Mouse (Mus musculus) lung, embryonic 16.5 days (tissue): ENCODE data around the gene Wipf1. TPM values are rescaled to one million over a fixed set of nuclear protein-coding genes. Genes with fewer than 3 reads are reported as not detected.

ENCODE experiments used
- ATAC-seq: fragments of 200-750 bp; cut with Nextera tagmentation; 2 replicates; pipeline ENCODE4 v1.8.0; 2017; ENCODE audit warnings: low read depth, mild to moderate bottlenecking, moderate library complexity
- H3K27ac ChIP-seq: fragments of 300-500 bp; sonication (generic); 2 replicates; pipeline ENCODE4 v1.5.1; 2014; ENCODE audit warnings: mild to moderate bottlenecking, control low read depth, low read length
- H3K27me3 ChIP-seq: fragments of 300-500 bp; sonication (generic); 2 replicates; pipeline ENCODE4 v1.6.1; 2014; ENCODE audit warnings: low read depth, low read length, mixed read lengths; ENCODE audit not compliant: control insufficient read depth, insufficient read depth
- H3K36me3 ChIP-seq: fragments of 300-500 bp; sonication (generic); 2 replicates; pipeline ENCODE4 v1.6.1; 2014; ENCODE audit warnings: low read length; ENCODE audit not compliant: control insufficient read depth, insufficient read depth
- H3K4me1 ChIP-seq: fragments of 300-500 bp; sonication (generic); replicated peaks from 2 replicates; pipeline ENCODE4 v1.6.1; 2014; ENCODE audit warnings: low read length, mixed read lengths; ENCODE audit not compliant: control insufficient read depth, insufficient read depth
- H3K4me2 ChIP-seq: fragments of 300-500 bp; sonication (generic); 2 replicates; pipeline ENCODE4 v1.6.1; 2014; ENCODE audit warnings: low read depth, low read length, control low read depth
- H3K4me3 ChIP-seq: fragments of 300-500 bp; sonication (generic); 2 replicates; pipeline ENCODE4 v1.5.1; 2014; ENCODE audit warnings: mild to moderate bottlenecking, low read length, control low read depth
- H3K9ac ChIP-seq: fragments of 300-500 bp; sonication (generic); 2 replicates; pipeline ENCODE4 v1.6.1; 2014; ENCODE audit warnings: low read length, control low read depth
- H3K9me3 ChIP-seq: fragments of 300-500 bp; sonication (generic); 2 replicates; pipeline ENCODE4 v1.6.1; 2016; ENCODE audit warnings: low read length; ENCODE audit not compliant: control insufficient read depth
- WGBS: fragments of 180-500 bp; shearing (Covaris S2); extraction: QIAGEN DNeasy Blood & Tissue Kit; methylation state at CpG from one replicate; pipeline ENCODE4 v1.1.7; 2014; 5-methylcytosine and 5-hydroxymethylcytosine counted together
- polyA plus RNA-seq: library from polyadenylated mRNA; unstranded; fragments of >200 nt; fragmentation: Nextera tagmentation; extraction: Ambion mirVana; gene quantifications from 2 replicates; pipeline ENCODE4 v1.2.1, GENCODE M21; 2015

Wipf1 gene
- 9.4 and 12.6 TPM in 2 replicates for polyA plus RNA-seq

DNA sequence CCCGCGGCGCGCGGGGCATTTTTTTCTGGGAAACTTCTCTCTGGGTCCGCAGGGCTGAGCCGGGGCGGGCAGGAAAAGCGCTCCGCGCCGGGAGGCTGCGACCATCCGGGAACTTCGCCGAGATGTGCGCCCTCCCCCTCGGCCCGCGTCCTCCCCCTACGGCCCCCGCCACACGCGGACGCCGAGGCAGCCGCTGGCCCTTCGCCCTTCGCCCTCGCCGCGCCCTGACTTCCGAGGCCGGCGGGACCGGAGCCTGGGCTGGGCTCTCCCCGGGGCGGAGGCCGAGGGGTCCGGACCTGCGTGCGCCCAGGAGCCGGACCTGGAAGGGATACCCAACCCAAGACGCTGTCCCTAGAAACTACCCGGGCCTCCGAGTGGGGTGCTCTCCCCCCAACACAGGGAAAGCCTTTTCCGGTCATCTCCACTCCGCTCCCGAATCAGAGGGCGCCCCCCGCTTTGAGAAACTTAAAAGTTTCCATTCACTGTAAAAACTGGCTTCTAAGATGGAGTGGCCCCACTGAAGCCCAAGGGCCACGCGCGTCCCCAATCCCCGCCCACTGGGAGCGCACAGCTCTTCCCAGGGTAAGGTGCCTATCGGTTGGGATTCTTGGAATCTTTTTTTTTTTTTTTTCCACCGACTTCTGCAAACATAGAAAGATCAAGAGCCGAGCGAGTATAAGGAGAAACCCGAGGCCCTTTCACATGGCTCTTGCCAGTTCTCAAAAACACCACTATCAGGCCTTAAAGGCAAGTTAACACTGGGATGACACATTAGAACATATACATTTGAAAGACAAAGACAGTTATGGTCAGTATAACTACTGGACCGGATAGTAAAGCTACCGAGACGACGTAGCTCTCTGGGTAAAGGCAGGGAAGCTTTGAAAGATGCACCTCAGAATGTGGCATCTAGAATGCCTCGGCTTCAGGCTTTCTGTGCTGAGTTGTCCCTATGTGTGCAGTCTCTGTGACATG is at the start of gene Wipf1:
Gene Wipf1 (minus strand): TSS at position 379 of the 975 bp plus-strand sequence.
- 2% methylated on average over 60 of the region's 66 CpGs for WGBS
- H3K4me3 ChIP-seq: peak within 1 kb of the TSS; percentile 84
- peak; percentile 93 for ATAC-seq

DNA sequence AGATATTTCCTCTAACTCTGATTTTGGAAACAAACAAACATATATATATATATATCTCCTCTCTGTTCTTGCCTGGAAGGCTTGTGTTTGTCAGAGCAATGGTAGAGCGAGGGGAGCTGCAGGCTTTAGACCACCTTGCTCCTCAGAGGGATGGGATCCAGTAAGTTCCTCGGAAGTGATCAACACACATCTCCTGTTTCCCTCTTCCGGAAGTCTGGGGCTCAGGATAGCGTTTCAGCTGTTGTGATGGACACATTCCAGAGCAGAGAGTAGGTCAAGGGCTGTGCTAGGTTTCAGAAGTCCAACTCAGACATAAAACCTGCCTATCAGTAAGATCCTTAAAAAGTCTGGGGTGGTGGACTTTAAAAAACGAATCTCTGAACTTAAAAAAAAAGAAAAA is 49.6 kb upstream of the Wipf1 start:
- no peak for ATAC-seq

More for the DNA sequence above, at the start of gene Wipf1:
- Histone ChIP-seq H3K4me1 (peaks cover 16% of the 10 kb centered on the region), H3K9me3 (no peaks in the 10 kb centered on the region), H3K27me3 (no peaks in the 10 kb centered on the region), H3K4me2 (peak within 1 kb of the TSS; percentile 81), H3K9ac (peak within 1 kb of the TSS; percentile 97), H3K36me3 (no peaks in the 10 kb centered on the region), H3K27ac (peak within 1 kb of the TSS; percentile 87)

DNA sequence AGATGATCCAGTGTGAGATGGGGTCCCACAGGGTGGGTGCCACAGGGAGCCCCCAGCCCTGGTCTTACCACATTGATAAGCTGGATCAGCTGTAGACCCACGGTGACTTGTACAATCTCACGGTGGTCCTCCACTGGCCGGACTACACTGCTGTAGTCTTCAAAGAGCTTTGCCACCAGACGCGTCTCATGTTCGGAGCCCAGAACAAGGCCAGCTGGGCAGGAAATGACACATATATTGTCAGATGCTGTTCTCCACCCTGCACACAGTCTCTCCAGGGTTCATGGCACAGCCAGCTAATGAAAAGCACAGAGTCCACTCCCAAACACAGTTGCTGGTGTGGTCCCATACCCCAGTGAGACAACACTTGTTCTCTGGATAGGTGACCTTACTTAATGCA is 44.9 kb upstream of the Wipf1 start:
- WGBS: 69% methylated on average over 6 of the region's 6 CpGs

More for the DNA sequence above, 49.6 kb upstream of the Wipf1 start:
- Histone ChIP-seq H3K36me3 (no peaks in the 10 kb centered on the region), H3K27me3 (no peaks in the 10 kb centered on the region), H3K4me3 (no peak overlapping the region), H3K4me1 (no peaks in the 10 kb centered on the region), H3K9me3 (no peaks in the 10 kb centered on the region), H3K27ac (no peak overlapping the region), H3K4me2 (no peak overlapping the region), H3K9ac (no peak overlapping the region)
- 37% methylated on average over 5 of the region's 5 CpGs for WGBS

DNA sequence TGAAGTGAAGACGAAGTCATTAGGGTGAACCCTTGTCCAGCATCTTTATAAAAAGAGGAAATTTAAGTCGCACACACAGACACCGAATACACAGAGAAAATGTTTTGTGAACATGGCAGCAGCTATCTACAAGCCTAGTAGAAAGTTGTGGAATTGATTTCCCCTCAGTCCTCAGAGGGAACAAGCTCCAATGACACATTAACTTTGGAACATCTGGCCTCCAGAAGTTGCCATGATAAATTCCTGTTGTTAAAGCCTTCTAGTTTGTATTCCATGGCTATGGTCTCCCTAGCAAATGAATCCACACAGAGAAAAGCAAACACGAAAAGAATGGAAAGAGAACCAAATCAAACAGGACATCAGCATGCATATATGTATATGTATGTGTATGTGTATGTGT is 44.0 kb upstream of the Wipf1 start:
- Histone ChIP-seq H3K36me3 (no peaks in the 10 kb centered on the region), H3K27me3 (no peaks in the 10 kb centered on the region), H3K9me3 (no peaks in the 10 kb centered on the region), H3K4me2 (no peak overlapping the region), H3K9ac (no peak overlapping the region), H3K4me3 (no peak overlapping the region), H3K27ac (no peak overlapping the region), H3K4me1 (no peaks in the 10 kb centered on the region)
- no peak for ATAC-seq
- 89% methylated on average over 4 of the region's 4 CpGs for WGBS

More for the DNA sequence above, 44.9 kb upstream of the Wipf1 start:
- Histone ChIP-seq H3K27me3 (no peaks in the 10 kb centered on the region), H3K27ac (no peak overlapping the region), H3K36me3 (no peaks in the 10 kb centered on the region), H3K4me3 (no peak overlapping the region), H3K4me1 (no peaks in the 10 kb centered on the region), H3K4me2 (no peak overlapping the region), H3K9ac (no peak overlapping the region), H3K9me3 (no peaks in the 10 kb centered on the region)
- ATAC-seq: no peak

DNA sequence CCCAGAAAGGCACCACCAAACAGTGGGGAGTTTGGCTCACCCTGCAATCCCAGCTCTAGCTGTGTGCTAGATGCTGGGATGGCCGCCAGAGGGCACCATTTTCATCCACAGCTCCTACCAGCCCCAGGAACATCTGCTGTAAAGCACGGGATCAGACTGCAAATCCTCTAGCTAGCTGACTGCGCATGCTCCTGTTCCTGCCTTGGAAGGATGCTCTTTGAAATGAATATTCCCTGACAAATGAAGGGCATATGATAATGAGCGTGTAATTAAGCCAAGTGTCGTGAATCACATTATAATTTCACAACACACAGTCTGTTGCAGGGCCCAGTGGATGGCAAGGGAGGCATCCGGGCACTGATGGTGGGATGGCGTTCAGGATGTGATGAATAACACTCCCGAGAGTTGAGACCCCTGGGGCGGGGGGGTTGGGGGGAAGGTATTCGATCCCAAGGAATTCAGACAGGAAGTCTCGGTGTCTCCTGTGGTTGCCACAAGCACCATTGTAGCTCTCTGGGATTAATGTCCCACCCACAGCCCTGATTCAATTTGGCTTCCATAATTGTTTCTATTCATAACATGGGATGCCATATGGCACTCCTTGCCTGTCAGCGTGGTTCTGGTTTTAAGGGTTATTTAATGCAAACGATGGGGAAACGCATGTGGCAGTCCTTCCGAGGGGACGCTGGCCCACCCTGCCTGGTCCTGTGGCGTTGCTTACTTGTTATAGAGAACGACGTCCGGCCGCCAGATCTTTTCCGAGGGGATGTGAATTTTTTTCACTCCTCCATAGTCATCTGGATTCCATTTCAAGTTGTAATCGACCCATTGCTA is 43.2 kb upstream of the Wipf1 start:
- 0 out of 2 replicates have a peak overlapping the region, but pooled peaks have one; percentile 3 for H3K4me3 ChIP-seq
- no peak overlapping the region for H3K9ac ChIP-seq
- 41% methylated on average over 23 of the region's 23 CpGs for WGBS
- H3K27me3 ChIP-seq: no peaks in the 10 kb centered on the region
- no peaks in the 10 kb centered on the region for H3K4me1 ChIP-seq
- H3K4me2 ChIP-seq: peak overlapping the region; percentile 41
- H3K9me3 ChIP-seq: no peaks in the 10 kb centered on the region
- H3K36me3 ChIP-seq: no peaks in the 10 kb centered on the region
- H3K27ac ChIP-seq: no peak overlapping the region
- peak; percentile 72 for ATAC-seq

DNA sequence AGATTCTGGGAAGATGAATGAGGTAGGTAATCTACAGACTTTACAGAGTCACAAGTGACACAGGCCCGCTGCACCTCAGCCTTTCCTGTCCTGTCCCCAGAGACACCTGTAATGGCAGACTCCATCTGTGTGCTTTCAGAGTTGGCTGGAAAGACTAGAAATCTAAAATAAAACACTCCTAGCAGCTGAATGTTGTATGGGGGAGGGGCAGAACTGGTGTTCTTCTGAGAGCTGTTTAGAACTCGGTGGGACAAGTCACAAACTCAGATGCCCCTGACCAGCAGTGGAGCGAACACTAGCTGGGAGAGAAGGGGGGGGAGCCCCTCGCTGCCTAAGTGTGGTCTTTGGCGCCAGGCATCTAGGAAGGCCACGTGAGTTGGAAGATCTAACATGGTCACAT is 42.4 kb upstream of the Wipf1 start:
- WGBS: 66% methylated on average over 6 of the region's 6 CpGs
- no peaks in the 10 kb centered on the region for H3K4me1 ChIP-seq
- H3K36me3 ChIP-seq: no peaks in the 10 kb centered on the region
- no peak overlapping the region for H3K9ac ChIP-seq
- no peak overlapping the region for H3K4me2 ChIP-seq
- H3K27me3 ChIP-seq: no peaks in the 10 kb centered on the region
- ATAC-seq: no peak
- H3K9me3 ChIP-seq: no peaks in the 10 kb centered on the region
- no peak overlapping the region for H3K4me3 ChIP-seq
- H3K27ac ChIP-seq: no peak overlapping the region

DNA sequence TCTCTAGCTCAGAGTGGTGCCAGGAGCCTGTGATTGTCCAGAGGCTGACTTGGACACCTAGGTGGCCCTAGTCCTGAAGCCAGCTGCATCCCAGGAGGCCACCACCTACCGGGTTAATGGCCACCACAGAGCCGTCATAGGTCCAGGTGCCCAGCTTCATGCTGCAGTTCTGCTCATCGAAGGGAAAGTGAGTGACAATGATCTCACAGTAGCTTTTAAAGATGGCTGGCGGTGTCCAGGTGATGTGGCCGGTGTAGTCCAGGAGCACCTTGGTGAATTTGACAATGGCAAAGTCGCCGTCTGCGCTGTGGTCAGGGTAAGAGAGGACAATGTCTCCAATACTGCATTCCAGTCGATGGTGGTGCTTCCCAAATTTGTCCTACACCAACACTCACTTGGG is 41.8 kb upstream of the Wipf1 start:
- no peaks in the 10 kb centered on the region for H3K4me1 ChIP-seq
- WGBS: 87% methylated on average over 9 of the region's 9 CpGs
- H3K4me2 ChIP-seq: no peak overlapping the region
- H3K9me3 ChIP-seq: no peaks in the 10 kb centered on the region
- no peak overlapping the region for H3K9ac ChIP-seq
- H3K4me3 ChIP-seq: no peak overlapping the region
- no peak for ATAC-seq
- no peaks in the 10 kb centered on the region for H3K27me3 ChIP-seq
- no peak overlapping the region for H3K27ac ChIP-seq
- no peaks in the 10 kb centered on the region for H3K36me3 ChIP-seq

DNA sequence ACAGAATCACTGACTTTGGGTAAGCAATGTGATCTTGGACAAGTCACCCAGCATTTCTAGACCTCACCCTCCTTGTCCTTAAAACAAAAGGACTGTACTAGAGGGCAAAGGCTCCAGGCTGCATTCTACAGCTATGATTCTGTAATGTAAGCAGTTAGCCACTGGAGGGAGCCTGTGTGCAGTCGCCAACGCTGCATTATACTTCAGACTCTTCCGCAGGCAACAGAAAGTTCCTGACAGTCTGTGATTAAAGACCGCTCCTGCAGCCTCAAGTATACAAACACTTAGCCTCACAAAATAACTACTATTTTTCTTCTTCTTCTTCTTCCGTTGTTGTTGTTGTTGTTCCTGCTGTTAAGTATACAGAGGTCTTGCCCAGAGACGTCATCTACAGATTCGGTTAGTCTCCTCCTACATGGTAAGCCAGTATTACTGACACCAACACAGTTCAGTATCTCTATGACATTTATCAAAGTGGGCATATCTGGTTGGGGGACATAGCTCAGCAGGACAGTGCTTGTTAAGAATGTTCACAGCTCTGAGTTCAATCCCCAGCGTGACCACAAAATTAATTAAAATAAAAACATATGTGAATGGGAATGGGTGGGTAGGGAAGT is 37.6 kb upstream of the Wipf1 start:
- no peaks in the 10 kb centered on the region for H3K36me3 ChIP-seq
- no peak overlapping the region for H3K9ac ChIP-seq
- 17% methylated on average over 8 of the region's 8 CpGs for WGBS
- H3K9me3 ChIP-seq: no peaks in the 10 kb centered on the region
- no peaks in the 10 kb centered on the region; the same call in 1 of the 2 replicates for H3K4me1 ChIP-seq
- no peak overlapping the region for H3K27ac ChIP-seq
- peak; percentile 61; the same call in 1 of the 2 replicates for ATAC-seq
- no peaks in the 10 kb centered on the region for H3K27me3 ChIP-seq
- H3K4me2 ChIP-seq: peak overlapping the region; percentile 58
- peak overlapping the region; percentile 40 for H3K4me3 ChIP-seq
